Mouse (Mus musculus) heart, embryonic 11.5 days (tissue): Measurements from ENCODE around the gene Ctsh. TPM values are rescaled to one million over a fixed set of nuclear protein-coding genes. Genes with fewer than 3 reads are reported as not detected.

Source experiments
- ATAC-seq: fragments of 200-750 bp; cut with Nextera tagmentation; replicated peaks from 2 replicates; pipeline ENCODE4 v1.8.0; 2017; ENCODE audit warnings: moderate library complexity; ENCODE audit not compliant: insufficient number of reproducible peaks, low FRiP score, low TSS enrichment
- H3K27ac ChIP-seq: fragments of 300-500 bp; sonication (generic); 2 replicates; pipeline ENCODE4 v1.5.1; 2014; ENCODE audit warnings: mild to moderate bottlenecking, low read depth, low read length
- H3K27me3 ChIP-seq: fragments of 300-500 bp; sonication (generic); 2 replicates; pipeline ENCODE4 v1.6.1; 2014; ENCODE audit warnings: mild to moderate bottlenecking, low read length, mixed read lengths; ENCODE audit not compliant: control insufficient read depth, insufficient read depth
- H3K36me3 ChIP-seq: fragments of 300-500 bp; sonication (generic); 2 replicates; pipeline ENCODE4 v1.6.1; 2014; ENCODE audit warnings: mild to moderate bottlenecking, low read length, moderate library complexity, mixed read lengths; ENCODE audit not compliant: control insufficient read depth, insufficient read depth
- H3K4me1 ChIP-seq: fragments of 300-500 bp; sonication (generic); 2 replicates; pipeline ENCODE4 v1.6.1; 2014; ENCODE audit warnings: low read length; ENCODE audit not compliant: control insufficient read depth, insufficient read depth
- H3K4me2 ChIP-seq: fragments of 300-500 bp; sonication (generic); 2 replicates; pipeline ENCODE4 v1.6.1; 2014; ENCODE audit warnings: mild to moderate bottlenecking, moderate library complexity
- H3K4me3 ChIP-seq: fragments of 300-500 bp; sonication (generic); 2 replicates; pipeline ENCODE4 v1.5.1; 2014; ENCODE audit warnings: low read depth, low read length
- H3K9ac ChIP-seq: fragments of 300-500 bp; sonication (generic); 2 replicates; pipeline ENCODE4 v1.6.1; 2014; ENCODE audit warnings: mild to moderate bottlenecking, low read depth, low read length, moderate library complexity
- H3K9me3 ChIP-seq: fragments of 300-500 bp; sonication (generic); replicated peaks from 2 replicates; pipeline ENCODE4 v1.6.1; 2016; ENCODE audit warnings: low read length; ENCODE audit not compliant: control insufficient read depth
- WGBS: fragments of 180-500 bp; shearing (Covaris S2); extraction: QIAGEN DNeasy Blood & Tissue Kit; methylation state at CpG from one replicate; pipeline ENCODE4 v1.1.7; 2014; ENCODE audit not compliant: insufficient replicate concordance; 5-methylcytosine and 5-hydroxymethylcytosine counted together
- polyA plus RNA-seq: library from polyadenylated mRNA; unstranded; fragments of >200 nt; fragmentation: Nextera tagmentation; extraction: Ambion mirVana; gene quantifications from 2 replicates; pipeline ENCODE4 v1.2.1, GENCODE M21; 2014

Ctsh gene
- polyA plus RNA-seq, 1 experiment from 2014 or later: 28.8 TPM

GRCm38 (mm10) chr9:90082992-90083391 is 29.0 kb downstream of the Ctsh start:
- 90% methylated on average over 1 of the region's 1 CpGs for WGBS
- no peak for ATAC-seq
- no peak overlapping the region for H3K27ac ChIP-seq

GRCm38 (mm10) chr9:90084152-90084551 is 30.2 kb downstream of the Ctsh start:
- no peak overlapping the region for H3K4me3 ChIP-seq
- ATAC-seq: no peak
- H3K9me3 ChIP-seq: no peaks in the 10 kb centered on the region
- H3K27ac ChIP-seq: no peak overlapping the region
- H3K9ac ChIP-seq: no peak overlapping the region
- no peak overlapping the region for H3K4me2 ChIP-seq
- peaks cover 8% of the 10 kb centered on the region for H3K36me3 ChIP-seq
- no peaks in the 10 kb centered on the region for H3K27me3 ChIP-seq
- 84% methylated on average over 3 of the region's 3 CpGs for WGBS
- no peaks in the 10 kb centered on the region for H3K4me1 ChIP-seq

More at GRCm38 (mm10) chr9:90082992-90083391, 29.0 kb downstream of the Ctsh start:
- H3K4me1 ChIP-seq: no peaks in the 10 kb centered on the region
- H3K9ac ChIP-seq: no peak overlapping the region
- no peaks in the 10 kb centered on the region for H3K27me3 ChIP-seq
- no peak overlapping the region for H3K4me3 ChIP-seq
- no peak overlapping the region for H3K4me2 ChIP-seq
- H3K36me3 ChIP-seq: peaks cover 4% of the 10 kb centered on the region
- no peaks in the 10 kb centered on the region for H3K9me3 ChIP-seq

- WGBS: 81% methylated on average over 8 of the region's 8 CpGs
- Histone ChIP-seq H3K4me3 (no peak overlapping the region), H3K4me2 (no peak overlapping the region), H3K9ac (no peak overlapping the region), H3K27me3 (no peaks in the 10 kb centered on the region), H3K36me3 (peaks cover 15% of the 10 kb centered on the region), H3K4me1 (no peaks in the 10 kb centered on the region), H3K9me3 (no peaks in the 10 kb centered on the region), H3K27ac (no peak overlapping the region)
- ATAC-seq: no peak
Observed at GRCm38 (mm10) chr9:90084766-90085468, 31.0 kb downstream of the Ctsh start.

- no peaks in the 10 kb centered on the region for H3K27me3 ChIP-seq
- no peaks in the 10 kb centered on the region for H3K4me1 ChIP-seq
- H3K27ac ChIP-seq: no peak overlapping the region
- H3K9me3 ChIP-seq: no peaks in the 10 kb centered on the region
- H3K9ac ChIP-seq: no peak overlapping the region
- H3K36me3 ChIP-seq: peaks cover 29% of the 10 kb centered on the region
- no peak for ATAC-seq
- H3K4me3 ChIP-seq: no peak overlapping the region
- no peak overlapping the region for H3K4me2 ChIP-seq
- 86% methylated on average over 2 of the region's 2 CpGs for WGBS
Observed at GRCm38 (mm10) chr9:90087906-90088485, 34.0 kb downstream of the Ctsh start.

GRCm38 (mm10) chr9:90089339-90090104 is 35.6 kb downstream of the Ctsh start:
- no peak overlapping the region for H3K9ac ChIP-seq
- no peaks in the 10 kb centered on the region for H3K27me3 ChIP-seq
- 91% methylated on average over 6 of the region's 6 CpGs for WGBS
- H3K4me1 ChIP-seq: no peaks in the 10 kb centered on the region
- ATAC-seq: no peak
- no peak overlapping the region for H3K4me3 ChIP-seq
- H3K9me3 ChIP-seq: no peaks in the 10 kb centered on the region
- peaks cover 30% of the 10 kb centered on the region for H3K36me3 ChIP-seq
- no peak overlapping the region for H3K27ac ChIP-seq
- no peak overlapping the region for H3K4me2 ChIP-seq

- H3K4me2 ChIP-seq: no peak overlapping the region
- no peaks in the 10 kb centered on the region for H3K9me3 ChIP-seq
- WGBS: 85% methylated on average over 5 of the region's 5 CpGs
- ATAC-seq: no peak
- no peak overlapping the region for H3K27ac ChIP-seq
- H3K36me3 ChIP-seq: peaks cover 50% of the 10 kb centered on the region
- no peaks in the 10 kb centered on the region for H3K27me3 ChIP-seq
- no peak overlapping the region for H3K9ac ChIP-seq
- no peak overlapping the region for H3K4me3 ChIP-seq
- no peaks in the 10 kb centered on the region for H3K4me1 ChIP-seq
Observed at GRCm38 (mm10) chr9:90098934-90099333, 45.0 kb downstream of the Ctsh start.

GRCm38 (mm10) chr9:90100760-90101159 is 46.8 kb downstream of the Ctsh start:
- ATAC-seq: no peak
- Histone ChIP-seq H3K4me3 (no peak overlapping the region), H3K4me1 (no peaks in the 10 kb centered on the region), H3K36me3 (peaks cover 41% of the 10 kb centered on the region), H3K9ac (no peak overlapping the region), H3K27me3 (no peaks in the 10 kb centered on the region), H3K4me2 (no peak overlapping the region), H3K9me3 (no peaks in the 10 kb centered on the region), H3K27ac (no peak overlapping the region)
- 67% methylated on average over 2 of the region's 2 CpGs for WGBS

GRCm38 (mm10) chr9:90105462-90105861 is 51.5 kb downstream of the Ctsh start:
- Histone ChIP-seq H3K9ac (no peak overlapping the region), H3K9me3 (no peaks in the 10 kb centered on the region), H3K4me1 (no peaks in the 10 kb centered on the region), H3K36me3 (peaks cover 18% of the 10 kb centered on the region), H3K27me3 (no peaks in the 10 kb centered on the region), H3K4me3 (no peak overlapping the region), H3K27ac (no peak overlapping the region), H3K4me2 (no peak overlapping the region)
- ATAC-seq: no peak
- WGBS: 93% methylated on average over 1 of the region's 1 CpGs
